ENCODE assay signal across 8 mouse cellular contexts in the genomic region with DNA sequence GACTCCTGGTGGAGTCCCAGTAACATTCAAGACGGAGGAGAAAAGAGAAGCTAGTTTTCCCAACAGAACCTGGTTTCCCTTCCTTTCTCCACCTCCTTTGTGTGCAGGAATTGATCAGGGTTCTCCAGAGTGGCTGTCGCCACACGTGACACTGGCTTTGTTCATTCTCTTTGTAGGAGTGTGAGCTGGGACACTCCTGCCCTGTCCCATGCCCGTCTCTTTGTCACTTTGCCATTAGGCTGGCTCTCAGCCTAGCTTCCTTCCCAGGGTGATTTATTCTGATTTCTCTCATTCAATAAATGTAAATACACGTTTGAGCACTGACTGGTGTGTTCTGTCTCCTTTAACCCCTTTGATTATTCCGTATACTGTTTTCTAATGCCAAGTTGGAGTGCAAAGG. TPM values are rescaled to one million over a fixed set of nuclear protein-coding genes. Genes with fewer than 3 reads are reported as not detected.
DNase-seq lines count a peak whose midpoint lies in the region; ATAC-seq and TF ChIP-seq lines count a peak whose summit lies in the region.

No protein-coding gene starts in this region.

- no peak overlapping the region for H3K4me3 ChIP-seq in forebrain, embryonic 14.5 days (ENCODE audit: low read depth, low read length)
- no peak overlapping the region for H3K4me3 ChIP-seq in forebrain, embryonic 11.5 days (ENCODE audit: low read depth, low read length)
- no peak overlapping the region for H3K4me3 ChIP-seq in midbrain, embryonic 13.5 days (replicated peaks)
- H3K4me3 ChIP-seq in midbrain, embryonic 14.5 days (replicated peaks; ENCODE audit: low read depth, low read length): no peak overlapping the region
- H3K4me3 ChIP-seq in lung, adult 2 months (replicated peaks; ENCODE audit: extremely low read depth, low read depth, low read length): no peak overlapping the region
- H3K4me3 ChIP-seq in stomach, embryonic 16.5 days (replicated peaks; ENCODE audit: low read length): no peak overlapping the region

- no peak overlapping the region for H3K27ac ChIP-seq in forebrain, embryonic 14.5 days (ENCODE audit: low read depth, low read length)
- H3K27ac ChIP-seq in forebrain, embryonic 11.5 days (ENCODE audit: low read depth, low read length): no peak overlapping the region
- no peak overlapping the region for H3K27ac ChIP-seq in midbrain, embryonic 13.5 days
- H3K27ac ChIP-seq in midbrain, embryonic 14.5 days (replicated peaks; ENCODE audit: low read depth, low read length): no peak overlapping the region
- peak overlapping the region; percentile 68 for H3K27ac ChIP-seq in stomach, embryonic 16.5 days (ENCODE audit: low read length)

- no peaks in the 10 kb centered on the region for H3K27me3 ChIP-seq in forebrain, embryonic 14.5 days (replicated peaks; ENCODE audit: control insufficient read depth, insufficient read depth, low read length)
- no peaks in the 10 kb centered on the region for H3K27me3 ChIP-seq in forebrain, embryonic 11.5 days (ENCODE audit: control insufficient read depth, insufficient read depth, low read length)
- H3K27me3 ChIP-seq in midbrain, embryonic 13.5 days: no peaks in the 10 kb centered on the region
- H3K27me3 ChIP-seq in midbrain, embryonic 14.5 days (ENCODE audit: control insufficient read depth, insufficient read depth, low read length): no peaks in the 10 kb centered on the region
- no peaks in the 10 kb centered on the region for H3K27me3 ChIP-seq in stomach, embryonic 16.5 days (ENCODE audit: control insufficient read depth, insufficient read depth, low read length)

- WGBS in forebrain, embryonic 14.5 days: 19% methylated on average over 6 of the region's 6 CpGs
- 49% methylated on average over 6 of the region's 6 CpGs for WGBS in forebrain, embryonic 11.5 days
- WGBS in midbrain, embryonic 13.5 days: 44% methylated on average over 6 of the region's 6 CpGs
- 31% methylated on average over 6 of the region's 6 CpGs for WGBS in midbrain, embryonic 14.5 days
- 37% methylated on average over 6 of the region's 6 CpGs for WGBS in lung, adult 2 months
- WGBS in stomach, embryonic 16.5 days: 44% methylated on average over 6 of the region's 6 CpGs

- peaks cover 10% of the 10 kb centered on the region; the same call in 1 of the 2 replicates for H3K4me1 ChIP-seq in forebrain, embryonic 14.5 days (ENCODE audit: control insufficient read depth, insufficient read depth, low read length)
- no peaks in the 10 kb centered on the region for H3K4me1 ChIP-seq in forebrain, embryonic 11.5 days (replicated peaks; ENCODE audit: control insufficient read depth, insufficient read depth, low read length)
- peaks cover 3% of the 10 kb centered on the region; the same call in 1 of the 2 replicates for H3K4me1 ChIP-seq in midbrain, embryonic 13.5 days (replicated peaks)
- no peaks in the 10 kb centered on the region for H3K4me1 ChIP-seq in midbrain, embryonic 14.5 days (ENCODE audit: control insufficient read depth, insufficient read depth, low read length)
- H3K4me1 ChIP-seq in lung, adult 2 months (ENCODE audit: control insufficient read depth, insufficient read depth, low read length): peaks cover 10% of the 10 kb centered on the region
- H3K4me1 ChIP-seq in stomach, embryonic 16.5 days (ENCODE audit: control insufficient read depth, insufficient read depth, low read length): peaks cover 8% of the 10 kb centered on the region

- DNase-seq in forebrain, embryonic 14.5 days (ENCODE audit: low spot score): peak; percentile 57
- DNase-seq in forebrain, embryonic 11.5 days (ENCODE audit: low spot score): no peak
- DNase-seq in midbrain, embryonic 14.5 days: no peak
- peak; percentile 13 for DNase-seq in lung, adult 2 months
- DNase-seq in layer of hippocampus, adult 9-11 months: no peak
- DNase-seq in spleen, adult 18-20 months: no peak

- H3K9me3 ChIP-seq in forebrain, embryonic 14.5 days (replicated peaks; ENCODE audit: control insufficient read depth, low read length): no peaks in the 10 kb centered on the region
- H3K9me3 ChIP-seq in forebrain, embryonic 11.5 days (ENCODE audit: control insufficient read depth, low read length): no peaks in the 10 kb centered on the region
- H3K9me3 ChIP-seq in midbrain, embryonic 13.5 days: no peaks in the 10 kb centered on the region
- no peaks in the 10 kb centered on the region for H3K9me3 ChIP-seq in midbrain, embryonic 14.5 days (ENCODE audit: control insufficient read depth, low read length)
- H3K9me3 ChIP-seq in stomach, embryonic 16.5 days (replicated peaks; ENCODE audit: control insufficient read depth, low read length): no peaks in the 10 kb centered on the region

- H3K4me2 ChIP-seq in forebrain, embryonic 14.5 days (ENCODE audit: low read length): no peak overlapping the region
- H3K4me2 ChIP-seq in forebrain, embryonic 11.5 days (ENCODE audit: low read depth, low read length, severe bottlenecking): no peak overlapping the region
- H3K4me2 ChIP-seq in midbrain, embryonic 13.5 days (replicated peaks): no peak overlapping the region
- H3K4me2 ChIP-seq in midbrain, embryonic 14.5 days (ENCODE audit: low read length): no peak overlapping the region
- no peak overlapping the region for H3K4me2 ChIP-seq in stomach, embryonic 16.5 days (ENCODE audit: low read depth, low read length)

- H3K36me3 ChIP-seq in forebrain, embryonic 14.5 days (ENCODE audit: control insufficient read depth, insufficient read depth, low read length): no peaks in the 10 kb centered on the region
- no peaks in the 10 kb centered on the region for H3K36me3 ChIP-seq in forebrain, embryonic 11.5 days (ENCODE audit: control insufficient read depth, insufficient read depth, low read length)
- H3K36me3 ChIP-seq in midbrain, embryonic 13.5 days: no peaks in the 10 kb centered on the region
- H3K36me3 ChIP-seq in midbrain, embryonic 14.5 days (ENCODE audit: control insufficient read depth, insufficient read depth, low read length): no peaks in the 10 kb centered on the region
- no peaks in the 10 kb centered on the region for H3K36me3 ChIP-seq in stomach, embryonic 16.5 days (ENCODE audit: control insufficient read depth, insufficient read depth, low read length)

- no peak overlapping the region for H3K9ac ChIP-seq in forebrain, embryonic 14.5 days (ENCODE audit: low read length)
- H3K9ac ChIP-seq in forebrain, embryonic 11.5 days (ENCODE audit: low read length): no peak overlapping the region
- H3K9ac ChIP-seq in midbrain, embryonic 13.5 days (replicated peaks): no peak overlapping the region
- no peak overlapping the region for H3K9ac ChIP-seq in midbrain, embryonic 14.5 days (replicated peaks; ENCODE audit: low read length)
- no peak overlapping the region for H3K9ac ChIP-seq in stomach, embryonic 16.5 days (ENCODE audit: low read length)

- no peak for TF ChIP-seq CTCF in lung, adult 2 months (IDR thresholded peaks at IDR 0.05; ENCODE audit: insufficient read depth, low read length)

- TF ChIP-seq POLR2A in lung, adult 2 months (IDR thresholded peaks at IDR 0.05; ENCODE audit: borderline replicate concordance, extremely low read depth, low read depth, low read length): no peak

- ATAC-seq in forebrain, embryonic 14.5 days: peak; percentile 83; the same call in 1 of the 2 replicates
- no peak for ATAC-seq in forebrain, embryonic 11.5 days (replicated peaks; ENCODE audit: low FRiP score)
- ATAC-seq in midbrain, embryonic 13.5 days: peak; percentile 63; the same call in 1 of the 2 replicates
- ATAC-seq in midbrain, embryonic 14.5 days (ENCODE audit: low FRiP score, low TSS enrichment): no peak; the same call in 1 of the 2 replicates
- no peak for ATAC-seq in stomach, embryonic 16.5 days (ENCODE audit: insufficient read depth, low FRiP score)

RNA-seq across cellular contexts. Expression of a gene that starts 55.3 kb away (rescaled TPM):
- 4.7 and 6.9 TPM in 2 replicates for polyA plus RNA-seq in forebrain, embryonic 14.5 days (2014; fragmentation: Nextera tagmentation; extraction: Ambion mirVana)
- 11.3 and 11.9 TPM in 2 replicates for polyA plus RNA-seq in forebrain, embryonic 11.5 days (2014; fragmentation: Nextera tagmentation; extraction: Ambion mirVana)
- polyA plus RNA-seq in midbrain, embryonic 13.5 days (2015; fragmentation: Nextera tagmentation; extraction: Ambion mirVana): 7.1 and 10.0 TPM in 2 replicates
- polyA plus RNA-seq in midbrain, embryonic 14.5 days (2014; fragmentation: Nextera tagmentation; extraction: Ambion mirVana): 6.7 and 8.1 TPM in 2 replicates
- polyA plus RNA-seq in lung, adult 2 months (2012; rRNA removed): 17.6 and 23.8 TPM in 2 replicates
- polyA plus RNA-seq in stomach, embryonic 16.5 days (2015; fragmentation: Nextera tagmentation; extraction: Ambion mirVana): 27.7 and 28.6 TPM in 2 replicates

Comparison
In these comparisons a context has a peak if more than half of its experiments do, and no peak if none do; other contexts are left out.
1. ATAC-seq: peak in forebrain, embryonic 14.5 days (single experiment) and midbrain, embryonic 13.5 days (single experiment); none in forebrain, embryonic 11.5 days (single experiment), midbrain, embryonic 14.5 days (single experiment) and stomach, embryonic 16.5 days (single experiment).
2. DNase-seq: peak in forebrain, embryonic 14.5 days (single experiment) and lung, adult 2 months (single experiment); none in forebrain, embryonic 11.5 days (single experiment), midbrain, embryonic 14.5 days (single experiment), layer of hippocampus, adult 9-11 months (single experiment) and spleen, adult 18-20 months (0 of 2).